Mouse (Mus musculus) liver, embryonic 14.5 days (tissue): ENCODE measurements around the gene Golga7b.

Source experiments
- CTCF ChIP-seq: IDR thresholded peaks from 2 replicates; pipeline ENCODE4 v1.5.1; 2016; ENCODE audit warnings: antibody characterized with exemption, low read depth, control low read depth
- EP300 ChIP-seq: IDR thresholded peaks from 2 replicates; pipeline ENCODE4 v1.6.1; 2016; ENCODE audit warnings: antibody characterized with exemption, low read depth

GRCm38 (mm10) chr19:42257241-42257635 lies 9.9 kb downstream of the Golga7b start:
- TF ChIP-seq CTCF (no peak), EP300 (no peak)
